Mouse (Mus musculus) monocyte, adult 5-6 weeks (primary cell): ENCODE data around the gene Ddr2. TPM values are rescaled to one million over a fixed set of nuclear protein-coding genes. Genes with fewer than 3 reads are reported as not detected.
"Not testable (repeated sequence)": the region's sequence is repeated elsewhere in the genome, so short reads cannot be mapped to it uniquely, and the experiment has no call there.

Experiments
- ATAC-seq: fragments of 153-309, 156-312 bp; replicated peaks from 2 replicates; pipeline ENCODE4 v1.8.0; 2017; ENCODE audit warnings: mild to moderate bottlenecking; ENCODE audit not compliant: low TSS enrichment, insufficient number of reproducible peaks, severe bottlenecking, poor library complexity, low FRiP score
- total RNA-seq: library from RNA; stranded (forward); fragments of 200-1000, 200-491, 200-594 nt; gene quantifications from 3 replicates; pipeline ENCODE4 v1.2.3, GENCODE M21; 2017

The Ddr2 gene
- total RNA-seq, 1 experiment from 2014 or later = not detected

DNA sequence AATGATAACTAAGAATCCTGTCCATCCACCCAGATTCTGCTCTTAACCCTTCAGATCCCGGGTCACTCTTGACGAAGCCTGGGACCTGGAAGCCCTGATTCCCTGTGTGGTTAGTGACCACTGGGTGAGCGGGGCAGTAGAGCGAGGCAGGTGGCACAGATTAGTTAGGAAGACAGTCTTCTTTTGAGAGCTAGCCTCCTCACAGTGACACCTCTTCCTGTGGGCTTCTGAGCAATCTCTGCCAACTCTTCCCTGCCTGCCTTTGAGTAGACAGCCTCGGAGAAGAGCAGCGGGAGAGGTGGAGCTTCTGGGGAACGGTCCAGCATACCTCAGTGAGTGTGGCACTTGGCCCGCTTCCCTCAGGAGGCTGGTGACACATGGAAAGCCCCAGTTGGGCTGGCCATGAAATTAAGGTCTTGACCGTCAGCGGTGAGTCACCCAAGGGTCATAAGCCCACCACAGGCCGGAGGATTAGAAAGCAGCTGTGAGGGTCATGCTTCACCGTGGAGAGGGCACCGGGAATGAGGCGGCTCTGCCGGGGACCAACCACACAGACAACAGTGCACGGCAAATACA lies 1.2 kb upstream of the Ddr2 start:
- ATAC-seq = no peak

DNA sequence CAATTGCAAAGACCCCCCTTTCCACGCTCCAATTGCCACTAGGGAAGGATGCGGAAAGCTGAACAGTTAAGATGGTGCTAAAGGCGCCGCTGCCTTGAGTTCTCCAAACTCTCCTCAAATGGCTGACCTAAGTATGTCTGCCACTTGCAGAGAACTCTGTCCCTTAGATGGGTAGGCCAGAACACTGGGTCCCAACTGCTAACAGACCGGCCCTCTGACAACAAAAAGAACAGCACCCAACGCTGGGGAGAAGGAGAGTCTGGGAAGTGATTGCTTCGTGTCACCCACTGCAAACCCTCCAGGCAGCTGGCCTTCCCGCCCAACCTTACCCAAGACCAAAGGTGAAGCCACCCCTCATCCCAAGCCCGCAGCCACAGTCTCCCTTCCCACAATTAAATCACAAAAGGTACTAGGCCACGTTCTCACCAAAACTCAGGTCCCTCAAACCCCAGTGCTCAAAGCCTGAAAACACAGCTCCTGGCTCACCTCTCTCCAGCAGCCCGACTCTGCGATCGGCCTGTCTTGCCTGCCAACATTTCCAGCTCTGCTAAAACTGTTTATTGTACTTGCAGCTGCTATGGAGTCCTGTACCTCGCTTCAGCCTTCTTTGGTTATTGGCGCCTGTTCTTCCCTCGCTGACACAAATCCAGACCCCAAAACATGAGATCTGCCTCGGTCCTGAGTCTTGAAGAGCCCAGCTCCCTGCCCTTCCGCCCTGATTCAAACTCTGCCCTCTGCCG lies 616 bp downstream of the Ddr2 start:
- ATAC-seq = no peak

DNA sequence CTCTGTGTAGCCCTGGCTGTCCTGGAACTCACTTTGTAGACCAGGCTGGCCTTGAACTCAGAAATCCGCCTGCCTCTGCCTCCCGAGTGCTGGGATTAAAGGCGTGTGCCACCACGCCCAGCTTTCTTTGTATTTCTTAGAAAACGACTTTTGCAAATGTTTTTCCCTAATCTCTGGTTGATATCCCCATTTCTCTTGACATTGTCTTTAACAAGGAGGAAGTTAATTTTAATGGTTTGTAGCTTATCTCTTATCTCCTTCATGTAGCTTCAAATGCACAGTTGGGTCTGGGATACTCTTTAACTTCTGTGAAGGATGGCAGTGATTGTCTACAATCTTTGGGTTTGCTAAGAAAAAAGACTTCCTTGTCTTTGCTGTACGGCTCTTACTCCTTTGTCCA lies 7.7 kb downstream of the Ddr2 start:
- ATAC-seq = not testable (repeated sequence)

DNA sequence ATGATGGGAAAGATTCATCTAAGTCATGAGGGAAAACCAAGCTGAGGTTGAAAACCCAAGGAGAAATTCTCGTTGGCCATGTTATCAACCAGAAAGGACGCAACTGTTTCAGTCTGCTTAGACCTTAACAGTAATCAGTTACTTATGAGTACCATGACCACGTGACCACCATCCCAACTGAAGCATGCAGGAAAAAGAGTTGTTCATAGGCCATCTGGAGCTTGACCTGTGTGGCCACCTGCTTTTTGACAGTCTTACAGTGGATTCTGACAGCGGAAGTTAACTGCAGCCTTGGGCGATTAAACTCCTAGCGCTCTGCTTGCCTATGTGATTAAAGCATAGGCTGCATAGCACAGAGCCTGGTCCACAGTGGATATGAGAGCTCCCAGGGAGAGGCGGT lies 23.9 kb downstream of the Ddr2 start:
- no peak for ATAC-seq

DNA sequence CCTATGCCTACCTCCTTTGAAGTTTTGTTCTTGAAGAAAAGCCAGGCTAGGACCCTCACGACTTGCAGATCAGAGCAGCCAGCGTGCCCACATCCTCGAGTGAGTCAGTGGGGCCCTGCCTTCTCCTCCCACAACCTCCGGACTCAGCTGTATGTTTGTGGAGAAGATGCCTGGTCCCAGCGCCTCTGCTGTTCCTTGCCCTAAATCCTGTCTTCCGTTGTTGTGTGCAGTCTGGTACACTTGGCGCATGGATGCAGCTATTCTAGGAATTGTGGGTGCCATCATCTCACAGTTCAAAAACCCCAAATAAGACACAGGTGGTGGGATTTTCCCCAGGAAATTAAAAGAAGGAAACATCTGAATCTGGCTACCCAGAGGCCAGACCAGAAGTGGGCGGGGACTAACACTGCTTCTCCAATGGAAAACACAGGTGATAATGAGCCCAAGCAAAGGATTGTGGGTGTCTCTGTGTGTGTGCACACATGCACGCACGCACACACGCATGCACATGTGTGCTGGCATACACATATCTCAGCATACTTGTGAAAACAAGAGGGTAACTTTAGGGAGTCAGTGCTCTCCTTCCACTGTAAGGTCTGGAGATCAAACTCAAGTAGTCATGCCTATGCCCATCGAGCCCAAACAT lies 26.3 kb downstream of the Ddr2 start:
- ATAC-seq = no peak

DNA sequence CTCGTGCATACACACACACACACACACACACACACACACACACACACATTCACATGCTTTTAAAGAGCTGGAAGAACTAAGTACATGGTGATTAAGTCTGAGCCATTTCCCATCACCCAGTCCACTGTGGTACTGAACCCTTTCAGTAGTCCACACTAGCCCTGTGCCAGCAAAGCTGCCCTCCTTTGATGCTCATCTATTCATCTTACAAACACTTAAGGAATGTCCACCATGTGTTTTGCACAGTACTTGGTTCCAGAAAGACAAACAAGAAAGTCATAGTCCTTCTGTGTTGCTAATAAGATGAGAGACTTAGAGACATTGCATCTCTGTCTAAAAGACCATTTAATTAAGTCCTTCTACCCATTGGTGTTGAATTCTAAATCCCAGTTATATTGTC lies 29.7 kb downstream of the Ddr2 start:
- ATAC-seq = no peak

DNA sequence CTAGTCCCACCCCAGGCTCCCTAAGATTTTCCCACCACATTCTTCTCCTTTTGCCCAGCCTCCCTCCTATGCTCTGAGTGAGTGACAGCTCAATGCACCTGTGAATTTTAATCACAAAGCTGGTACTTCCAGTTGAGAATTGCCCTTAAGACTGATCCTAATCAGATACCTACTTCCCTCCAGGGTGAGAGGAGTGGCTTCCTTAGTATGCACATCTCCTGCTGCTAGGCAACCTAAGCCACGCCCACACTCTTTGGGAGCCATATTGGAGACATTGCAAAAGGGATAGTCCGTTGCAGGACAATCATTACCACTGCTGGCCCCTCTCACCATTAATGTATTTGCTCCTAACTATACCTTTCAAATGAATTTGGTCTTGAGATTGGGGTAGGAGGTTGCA lies 31.1 kb downstream of the Ddr2 start:
- no peak for ATAC-seq

DNA sequence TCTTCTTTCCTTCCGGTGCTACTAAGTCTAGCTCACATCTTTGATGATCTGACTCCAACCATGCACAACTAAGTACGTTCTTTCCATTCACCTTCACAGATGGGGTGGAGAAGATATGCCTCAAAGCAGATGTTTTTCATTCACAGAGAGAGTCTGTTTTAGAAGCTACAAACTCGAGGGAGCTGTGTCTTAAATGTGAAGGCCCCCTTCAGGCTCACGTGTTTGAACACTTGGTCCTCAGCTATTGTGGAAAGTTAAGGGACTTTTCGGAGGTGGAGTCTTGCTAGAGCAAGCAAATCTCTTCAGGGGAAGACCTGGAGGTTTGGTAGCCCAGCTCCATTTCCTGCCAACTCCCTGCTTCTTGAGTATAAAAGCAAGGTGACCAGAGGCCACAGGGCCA lies 34.2 kb downstream of the Ddr2 start:
- no peak for ATAC-seq

DNA sequence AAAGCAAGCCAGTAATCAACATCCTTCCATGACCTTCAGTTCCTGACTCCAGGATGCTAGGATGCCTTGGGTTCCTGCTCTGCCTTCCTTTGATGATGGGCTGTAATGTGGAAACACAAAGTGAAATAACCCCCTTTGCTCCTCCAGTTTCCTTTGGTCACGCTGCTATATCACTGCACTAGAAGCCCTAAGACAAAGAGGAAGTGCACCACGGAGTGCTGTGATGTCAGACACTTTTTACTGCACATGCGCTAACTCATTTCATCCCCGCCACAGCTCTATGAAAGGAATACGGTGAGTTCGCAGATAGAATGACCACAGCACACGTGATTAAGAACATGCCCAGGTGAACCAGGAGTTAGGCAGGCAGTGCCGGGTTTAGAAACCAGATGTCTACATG lies 36.8 kb downstream of the Ddr2 start:
- ATAC-seq = no peak

DNA sequence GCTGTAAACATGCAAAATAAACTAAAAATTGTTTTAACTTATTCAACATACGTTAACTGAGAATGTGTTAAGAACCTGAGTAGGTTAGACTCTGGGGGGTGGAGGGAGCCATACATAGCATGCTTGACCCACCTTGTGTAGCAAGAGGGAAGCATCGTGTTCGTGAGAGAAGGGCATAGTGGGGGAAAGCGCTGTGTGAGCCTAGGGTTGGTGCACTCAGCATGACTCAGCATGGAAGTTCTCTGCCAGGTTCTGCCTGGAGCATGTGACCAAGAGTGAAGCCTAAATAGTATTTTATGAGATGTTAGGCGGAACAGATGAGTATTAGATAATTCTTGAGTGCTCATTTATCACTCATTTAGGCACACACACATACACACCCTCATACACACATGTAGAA lies 41.4 kb downstream of the Ddr2 start:
- no peak for ATAC-seq

DNA sequence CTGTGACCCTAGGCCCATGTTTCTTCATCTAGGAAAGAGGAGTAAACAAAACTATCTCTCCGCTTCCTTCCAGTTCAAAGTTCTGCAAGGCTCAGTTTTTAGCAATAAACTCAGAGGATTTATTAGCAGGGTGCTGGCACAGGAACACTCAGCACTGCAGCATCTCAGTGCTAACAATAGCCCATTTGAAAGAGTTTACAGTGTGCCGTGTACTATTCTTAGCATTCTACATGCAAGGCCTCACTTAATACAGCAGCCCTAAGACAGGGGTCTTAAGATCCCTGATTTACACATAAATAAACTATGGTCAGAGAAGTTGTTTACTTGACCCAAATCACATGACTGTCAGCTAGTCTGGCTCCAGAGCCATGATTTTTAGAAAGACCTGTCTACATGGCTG lies 44.6 kb downstream of the Ddr2 start:
- ATAC-seq = no peak

DNA sequence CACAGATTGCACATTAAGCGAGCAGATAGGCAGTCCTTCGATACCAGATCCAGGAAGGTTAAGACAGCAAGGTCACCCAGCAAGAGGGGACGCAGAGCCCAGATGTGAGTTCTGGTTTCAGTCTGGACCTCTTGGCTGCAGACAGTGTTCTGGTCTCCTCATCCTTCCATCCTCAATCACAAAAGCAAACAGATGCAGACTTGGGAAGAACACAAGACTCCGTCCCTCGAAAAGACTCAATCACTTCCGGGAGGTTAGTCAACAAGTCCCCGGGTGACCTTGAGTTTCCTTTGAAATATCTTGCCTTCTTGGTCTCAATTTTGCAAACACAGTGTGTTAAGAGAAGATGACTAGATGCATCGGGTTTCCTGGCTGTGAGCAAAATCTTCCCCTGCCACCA lies 45.6 kb downstream of the Ddr2 start:
- ATAC-seq = no peak

DNA sequence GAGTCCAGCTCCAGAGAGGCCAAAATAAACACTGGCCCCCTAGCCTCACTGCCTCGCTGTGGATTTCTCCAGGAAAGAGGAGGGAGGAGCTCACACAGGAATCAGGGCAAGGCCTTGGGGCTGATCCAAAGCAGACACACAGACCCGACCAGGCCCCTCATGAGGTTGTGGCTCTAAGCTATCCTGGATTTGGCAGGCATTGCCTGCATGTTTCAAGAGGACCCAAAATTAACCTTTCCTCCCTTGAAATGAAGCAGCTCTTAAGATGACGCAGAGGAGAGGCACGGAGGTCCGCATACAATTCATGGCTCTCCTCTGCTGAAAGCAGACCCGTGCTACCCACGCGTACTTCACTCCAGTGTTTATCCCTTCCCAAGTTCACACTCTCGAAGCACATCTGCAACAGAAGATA lies 46.5 kb downstream of the Ddr2 start:
- ATAC-seq = no peak

DNA sequence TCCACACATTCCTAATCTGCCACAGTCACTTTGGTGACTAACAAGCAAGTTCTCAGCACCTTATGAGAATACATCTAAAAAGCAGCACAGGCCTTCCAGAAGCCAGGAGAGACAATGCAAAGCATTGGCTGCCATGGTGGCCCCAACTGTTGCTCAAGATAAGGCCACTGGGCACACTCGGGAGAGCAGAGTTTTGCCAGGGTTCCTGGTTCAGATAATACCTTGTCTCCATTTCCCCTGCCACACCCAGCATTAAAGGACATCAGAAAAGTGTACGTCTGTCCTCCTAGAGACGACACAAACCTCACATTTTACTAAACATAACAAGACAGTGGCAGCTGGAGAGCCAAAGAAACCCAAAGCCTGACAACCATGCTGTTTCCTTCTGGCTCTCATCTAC lies 50.3 kb downstream of the Ddr2 start:
- ATAC-seq = no peak

DNA sequence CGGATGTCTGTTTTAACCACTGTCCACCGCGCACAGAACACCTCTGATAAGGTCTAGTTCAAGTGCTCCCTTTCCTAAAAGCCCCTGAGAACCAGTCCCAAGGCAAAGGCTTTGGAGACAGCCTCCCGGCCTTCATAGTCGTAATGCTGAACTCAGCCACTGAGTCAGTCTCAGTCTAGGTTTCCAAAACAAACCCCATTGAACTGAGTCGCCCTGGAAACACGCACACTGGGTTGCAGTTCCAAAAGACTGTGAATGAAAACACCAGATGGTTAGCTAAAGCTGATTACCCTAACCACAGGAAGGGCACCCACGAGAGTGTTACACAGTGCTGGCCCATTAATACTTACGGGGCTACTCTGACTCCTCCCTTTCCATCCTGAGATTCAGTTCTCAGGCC lies 51.2 kb downstream of the Ddr2 start:
- no peak for ATAC-seq

DNA sequence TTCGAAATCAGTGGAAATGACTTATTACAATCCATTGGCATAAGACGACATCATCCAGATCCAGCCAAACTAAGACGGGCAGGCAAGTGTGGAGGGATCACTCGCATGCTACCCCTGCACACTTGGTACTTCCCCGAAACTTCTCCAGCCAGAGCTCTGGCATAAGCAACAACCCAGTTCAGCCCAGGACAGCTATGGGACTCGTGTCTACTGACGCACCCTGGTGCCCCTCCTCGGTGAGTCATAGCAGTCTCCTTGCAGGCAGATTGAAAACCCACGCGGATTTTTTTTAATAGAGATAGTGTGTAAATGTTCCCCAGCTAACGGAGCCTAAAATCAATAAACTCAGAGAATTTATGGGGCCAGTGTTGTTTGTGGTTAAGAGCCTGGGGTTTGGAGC lies 52.5 kb downstream of the Ddr2 start:
- no peak for ATAC-seq

DNA sequence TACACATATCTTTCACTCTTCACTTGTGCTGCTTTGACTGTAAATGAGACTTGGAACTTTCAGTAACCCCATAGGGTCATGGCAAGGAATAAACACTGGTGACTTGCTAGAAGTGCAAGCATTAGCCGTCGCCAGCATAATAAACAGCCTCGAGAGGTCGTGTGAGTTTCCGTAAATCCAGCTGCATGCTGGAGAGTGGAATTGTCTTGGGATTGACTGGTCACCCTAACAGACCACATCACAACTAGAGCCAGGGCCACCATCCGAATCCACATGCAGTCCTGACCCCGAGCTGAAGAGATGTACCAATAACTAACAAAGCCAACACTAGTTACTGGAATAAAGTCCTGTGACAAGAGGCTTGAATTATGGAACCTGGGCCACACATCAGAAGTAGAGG lies 53.0 kb downstream of the Ddr2 start:
- no peak for ATAC-seq

DNA sequence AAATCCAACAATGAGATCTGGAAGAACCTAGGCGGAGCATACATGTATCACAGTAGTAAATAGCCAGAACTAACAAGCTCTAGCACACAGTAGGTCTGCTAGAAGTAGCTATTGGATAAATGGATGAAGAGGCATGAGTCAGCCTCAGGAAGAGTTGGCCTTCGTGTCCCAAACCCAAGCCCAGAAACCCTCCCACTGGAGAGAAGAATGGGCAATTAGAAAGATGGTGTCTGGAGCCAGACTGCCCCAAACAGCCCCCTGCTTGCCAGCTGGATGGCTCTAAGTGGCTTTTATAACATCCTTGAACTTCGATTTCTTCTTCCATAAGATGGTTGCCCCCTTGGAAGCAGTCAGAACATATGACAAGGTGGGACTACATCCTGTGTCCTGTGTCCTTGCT lies 53.6 kb downstream of the Ddr2 start:
- ATAC-seq = no peak

DNA sequence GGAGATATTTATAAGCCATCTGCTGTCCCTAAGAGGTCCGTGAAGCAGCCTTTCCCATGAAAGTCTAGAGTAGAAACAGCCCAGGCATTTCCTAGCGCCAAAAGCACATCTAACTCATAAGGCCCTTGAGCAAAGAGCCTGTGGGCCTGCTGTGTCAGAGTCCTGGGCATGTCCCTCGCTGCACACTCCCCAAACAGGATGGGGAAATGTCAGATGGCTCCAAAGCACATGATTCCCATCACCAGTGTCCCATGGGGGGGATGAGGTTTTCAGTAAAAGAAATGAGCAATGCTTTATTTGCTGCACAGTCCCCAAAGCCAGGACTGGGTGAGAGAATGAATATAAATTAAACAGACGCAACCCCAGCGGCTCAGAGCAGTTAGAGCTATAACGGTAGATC lies 54.3 kb downstream of the Ddr2 start:
- no peak for ATAC-seq

DNA sequence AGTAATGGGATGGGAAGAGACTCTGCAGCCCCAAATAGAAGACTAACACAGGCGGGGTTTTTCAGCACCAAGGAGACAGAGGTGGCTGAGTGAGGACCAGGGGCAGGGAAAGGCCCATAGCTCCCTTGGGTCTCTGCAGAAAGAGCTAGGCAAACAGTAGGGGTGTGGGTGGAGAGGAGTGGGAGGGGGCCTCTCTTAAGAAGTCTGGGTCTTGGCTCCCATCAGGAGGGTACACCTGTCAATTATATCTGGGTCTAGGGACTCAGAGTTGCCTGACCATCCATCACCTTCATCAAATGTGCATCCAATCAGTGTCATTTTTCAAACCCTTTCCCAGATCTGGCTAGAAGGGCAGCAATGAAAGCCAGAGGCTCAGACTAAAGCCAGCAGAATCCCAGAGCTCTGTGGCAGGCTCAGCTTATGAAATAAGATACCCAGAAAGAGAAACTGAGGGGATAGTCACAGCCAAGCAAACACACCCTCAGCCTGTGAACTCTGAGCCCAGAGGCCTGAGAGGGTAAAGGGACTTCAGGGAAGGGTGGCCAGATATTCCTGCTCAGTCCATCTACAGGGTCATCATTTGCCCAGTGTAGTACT lies 58.0 kb downstream of the Ddr2 start:
- no peak for ATAC-seq
